Mouse (Mus musculus) heart, adult 2 months (tissue): ENCODE measurements around the gene Htra3.

Experiments
- CTCF ChIP-seq: fragments of 200-600 bp; IDR thresholded peaks from 2 replicates; pipeline ENCODE4 v1.8.1; 2022; ENCODE audit warnings: antibody characterized with exemption, mild to moderate bottlenecking, moderate library complexity
- EP300 ChIP-seq: fragments of 200-500 bp; IDR thresholded peaks from 2 replicates; pipeline ENCODE4 v1.6.1; 2011; ENCODE audit warnings: low read depth, low read length, control low read depth; ENCODE audit not compliant: insufficient read depth
- POLR2A ChIP-seq: fragments of 200-500 bp; IDR thresholded peaks from 2 replicates; pipeline ENCODE4 v1.6.1; 2011; ENCODE audit warnings: mild to moderate bottlenecking, low read depth, low read length, control low read depth; ENCODE audit not compliant: insufficient read depth

DNA sequence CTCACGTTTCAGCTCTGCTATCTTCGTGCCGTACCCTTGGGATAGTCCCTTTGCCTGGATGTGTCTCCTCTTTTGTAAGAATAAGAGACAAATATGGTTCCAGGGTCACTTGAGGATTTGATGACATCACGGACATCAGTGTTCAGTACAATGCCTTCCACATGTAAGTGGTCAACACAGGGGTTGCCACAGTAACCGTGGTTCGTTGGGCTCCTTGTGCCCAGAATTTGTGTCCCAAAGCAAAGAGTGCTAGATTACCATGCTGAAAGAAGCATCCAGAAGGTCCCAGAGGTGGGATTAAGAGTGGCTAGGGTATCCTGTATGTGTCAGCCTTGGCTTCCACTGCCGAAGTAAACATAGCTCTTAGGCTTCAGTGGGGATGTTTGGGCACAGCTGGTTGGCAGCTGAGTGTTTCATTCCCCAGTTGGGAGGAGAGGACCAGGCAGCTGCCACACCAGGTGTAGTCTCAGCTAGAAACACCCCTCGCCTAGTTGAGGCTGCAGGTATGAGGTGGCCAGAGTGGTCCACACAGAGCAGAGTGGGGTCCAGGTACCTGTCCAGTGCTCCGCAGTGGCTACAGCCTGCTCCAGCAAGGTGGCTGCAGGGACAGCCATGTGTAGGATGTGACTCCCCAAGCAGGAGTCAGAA is 36.1 kb downstream of the Htra3 start:
- no peak for TF ChIP-seq CTCF
- TF ChIP-seq POLR2A: no peak
- no peak for TF ChIP-seq EP300
